In the genomic region with DNA sequence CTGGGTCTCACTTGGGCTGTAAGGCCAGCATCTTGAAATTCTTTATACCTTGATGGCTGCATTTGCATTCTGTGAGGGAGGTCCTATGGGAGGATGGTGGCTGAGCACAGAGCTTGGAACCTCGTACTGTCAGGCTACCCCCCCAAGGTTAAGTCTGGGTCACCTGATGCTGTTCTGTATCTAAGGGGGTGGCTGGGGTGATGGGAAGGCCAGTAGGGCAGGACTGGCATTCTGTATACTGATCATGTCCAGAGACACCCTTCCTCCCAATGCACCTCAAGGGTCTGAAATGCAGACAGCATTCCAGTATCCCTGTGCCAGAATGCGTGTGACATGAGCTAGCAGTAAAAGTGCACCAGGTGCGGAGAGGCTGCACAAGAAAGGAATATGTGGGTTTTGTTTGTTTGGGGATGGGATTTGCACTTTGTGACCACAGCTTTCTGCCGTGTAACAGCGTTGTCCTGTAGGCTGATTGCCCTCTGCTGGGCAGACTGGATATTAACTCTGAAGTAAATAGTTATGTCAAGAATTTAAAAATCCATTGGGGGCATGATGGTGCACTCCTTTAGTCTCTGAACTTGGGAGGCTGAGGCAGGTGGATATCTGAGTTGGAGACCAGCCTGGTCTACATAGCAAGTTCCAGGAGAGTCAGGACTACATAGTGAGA, we compare ENCODE assay signal across 9 mouse cellular contexts. TPM values are rescaled to one million over a fixed set of nuclear protein-coding genes. Genes with fewer than 3 reads are reported as not detected.
A peak's percentile ranks its signal among the peaks of the same experiment; 100 is the strongest.
DNase-seq lines count a peak whose midpoint lies in the region; ATAC-seq and TF ChIP-seq lines count a peak whose summit lies in the region.
"Had no signal": no experiment of that assay in that cellular context is flagged by ENCODE, and none has a peak within 500 bp of the region (broad histone marks: within the 10 kb centered on the region; RNA-seq: fewer than 3 reads in every experiment).

No protein-coding gene starts in this region.

- no peaks in the 10 kb centered on the region for H3K27me3 ChIP-seq in forebrain, postnatal 0 days (ENCODE audit: insufficient read depth, low read length)
- H3K27me3 ChIP-seq in forebrain, embryonic 13.5 days, result no peaks in the 10 kb centered on the region
- H3K27me3 ChIP-seq: midbrain, embryonic 12.5 days had no signal

- peak; percentile 29; the same call in 1 of the 2 replicates for ATAC-seq in forebrain, postnatal 0 days
- ATAC-seq in forebrain, embryonic 13.5 days, result no peak

- no peak for TF ChIP-seq POLR2A in lung, adult 2 months (IDR thresholded peaks at IDR 0.05; ENCODE audit: borderline replicate concordance, extremely low read depth, low read depth, low read length)

- intact Hi-C loops in gastrocnemius, postnatal 14 days (cut with DNase I; ENCODE audit: low total_unique reads), result no loop called here

- H3K9ac ChIP-seq in forebrain, postnatal 0 days, result no peak overlapping the region
- no peak overlapping the region for H3K9ac ChIP-seq in forebrain, embryonic 13.5 days
- H3K9ac ChIP-seq: midbrain, embryonic 12.5 days had no signal

- H3K4me3 ChIP-seq in forebrain, postnatal 0 days (ENCODE audit: low read depth, low read length), result no peak overlapping the region
- H3K4me3 ChIP-seq in forebrain, embryonic 13.5 days, result no peak overlapping the region
- H3K4me3 ChIP-seq in lung, adult 2 months (replicated peaks; ENCODE audit: extremely low read depth, low read depth, low read length), result no peak overlapping the region
- H3K4me3 ChIP-seq: midbrain, embryonic 12.5 days had no signal

- H3K36me3 ChIP-seq in forebrain, postnatal 0 days (ENCODE audit: insufficient read depth), result no peaks in the 10 kb centered on the region
- no peaks in the 10 kb centered on the region for H3K36me3 ChIP-seq in forebrain, embryonic 13.5 days (ENCODE audit: poor library complexity, severe bottlenecking)
- H3K36me3 ChIP-seq: midbrain, embryonic 12.5 days had no signal

- no peak overlapping the region for H3K4me2 ChIP-seq in forebrain, postnatal 0 days (ENCODE audit: low read depth)
- H3K4me2 ChIP-seq in forebrain, embryonic 13.5 days, result no peak overlapping the region
- H3K4me2 ChIP-seq: midbrain, embryonic 12.5 days had no signal

- peak; percentile 78 for TF ChIP-seq CTCF in forebrain, postnatal 0 days (IDR thresholded peaks at IDR 0.05; ENCODE audit: low read depth)
- TF ChIP-seq CTCF in lung, adult 2 months (IDR thresholded peaks at IDR 0.05; ENCODE audit: insufficient read depth, low read length), result peak; percentile 83

- peak; percentile 58 for DNase-seq in forebrain, postnatal 0 days
- DNase-seq in lung, adult 2 months, result no peak
- DNase-seq in lung, postnatal 25 days (ENCODE audit: low spot score), result no peak
- DNase-seq in embryo, embryonic 10 days (ENCODE audit: low spot score), result peak; percentile 63
- DNase-seq in lung, postnatal 36 days, result peak; percentile 58
- DNase-seq in layer of hippocampus, adult 9-11 months, result no peak
- DNase-seq in gastrocnemius, postnatal 14 days, result no peak

- 35% methylated on average over 5 of the region's 5 CpGs for WGBS in forebrain, postnatal 0 days
- WGBS in forebrain, embryonic 13.5 days, result 45% methylated on average over 5 of the region's 5 CpGs
- 16% methylated on average over 5 of the region's 5 CpGs for WGBS in lung, adult 2 months

- no peaks in the 10 kb centered on the region for H3K9me3 ChIP-seq in forebrain, postnatal 0 days (ENCODE audit: low read length)
- H3K9me3 ChIP-seq in forebrain, embryonic 13.5 days (replicated peaks), result 0 out of 2 replicates have a peak, but pooled peaks cover 8% of the 10 kb centered on the region

- H3K4me1 ChIP-seq in forebrain, postnatal 0 days (ENCODE audit: insufficient read depth), result no peaks in the 10 kb centered on the region
- H3K4me1 ChIP-seq in forebrain, embryonic 13.5 days, result no peaks in the 10 kb centered on the region
- H3K4me1 ChIP-seq in lung, adult 2 months (ENCODE audit: control insufficient read depth, insufficient read depth, low read length), result no peaks in the 10 kb centered on the region

- no peak overlapping the region for H3K27ac ChIP-seq in forebrain, postnatal 0 days (ENCODE audit: low read depth, low read length)
- no peak overlapping the region for H3K27ac ChIP-seq in forebrain, embryonic 13.5 days
- H3K27ac ChIP-seq: midbrain, embryonic 12.5 days had no signal

RNA-seq across cellular contexts. Expression of a gene that starts 12.0 kb away (rescaled TPM):
- total RNA-seq in forebrain, postnatal 0 days (2014; rRNA removed), result 33.1 and 45.7 TPM in 2 replicates
- polyA plus RNA-seq in forebrain, postnatal 0 days (2015; fragmentation: Nextera tagmentation; extraction: Ambion mirVana), result 30.2 and 35.4 TPM in 2 replicates
- 13.7 and 13.9 TPM in 2 replicates for polyA plus RNA-seq in forebrain, embryonic 13.5 days (2015; fragmentation: Nextera tagmentation; extraction: Ambion mirVana)
- 4.7 and 6.1 TPM in 2 replicates for polyA plus RNA-seq in lung, adult 2 months (2012; rRNA removed)
- total RNA-seq in gastrocnemius, postnatal 14 days (2021), result under 1 TPM; 0.35 to 0.73 TPM

RNA-seq across cellular contexts. Expression of a gene that starts 50.5 kb away (rescaled TPM):
- 3.2 and 3.4 TPM in 2 replicates for total RNA-seq in forebrain, postnatal 0 days (2014; rRNA removed)
- polyA plus RNA-seq in forebrain, postnatal 0 days (2015; fragmentation: Nextera tagmentation; extraction: Ambion mirVana), result 3.7 and 4.6 TPM in 2 replicates
- 3.0 TPM in 2 replicates for polyA plus RNA-seq in forebrain, embryonic 13.5 days (2015; fragmentation: Nextera tagmentation; extraction: Ambion mirVana)
- polyA plus RNA-seq in lung, adult 2 months (2012; rRNA removed), result 41.4 and 46.5 TPM in 2 replicates
- 1 to 10 TPM; 5.5 to 7.9 TPM for total RNA-seq in gastrocnemius, postnatal 14 days (2021)

Comparison
In these comparisons a context has a peak if more than half of its experiments do, and no peak if none do; other contexts are left out.
1. DNase-seq: peak in forebrain, postnatal 0 days (single experiment), embryo, embryonic 10 days (single experiment) and lung, postnatal 36 days (single experiment); none in lung, adult 2 months (single experiment), lung, postnatal 25 days (single experiment), layer of hippocampus, adult 9-11 months (single experiment) and gastrocnemius, postnatal 14 days (single experiment).